Mouse (Mus musculus) spleen, adult 12 weeks (tissue): ENCODE measurements around the gene Gm47969.

ENCODE experiments used
- DNase-seq: peaks from one replicate; pipeline ENCODE4 v3.0.0; 2022; ENCODE audit warnings: low spot score

Gene Gm47969

GRCm38 (mm10) chr1:83076190-83076917 lies 31.6 kb downstream of the Gm47969 start:
- DNase-seq = no peak

GRCm38 (mm10) chr1:83077016-83077415 lies 32.3 kb downstream of the Gm47969 start:
- no peak for DNase-seq

GRCm38 (mm10) chr1:83084790-83085189 lies 40.1 kb downstream of the Gm47969 start:
- no peak for DNase-seq

GRCm38 (mm10) chr1:83091268-83091667 lies 46.5 kb downstream of the Gm47969 start:
- no peak for DNase-seq
